Mouse (Mus musculus) forebrain, postnatal 0 days (tissue): Measurements from ENCODE around the gene Pgap2. TPM values are rescaled to one million over a fixed set of nuclear protein-coding genes. Genes with fewer than 3 reads are reported as not detected.

Experiments
- ATAC-seq: fragments of 200-750 bp; cut with Nextera tagmentation; 2 replicates; pipeline ENCODE4 v1.8.0; 2017; ENCODE audit warnings: mild to moderate bottlenecking, moderate library complexity
- DNase-seq: peaks from one replicate; pipeline ENCODE4 v3.0.0-alpha.2; 2015
- H3K27ac ChIP-seq: fragments of 300-500 bp; sonication (generic); 2 replicates; pipeline ENCODE4 v1.5.1; 2014; ENCODE audit warnings: low read depth, mild to moderate bottlenecking, antibody characterized with exemption, low read length, moderate library complexity, mixed read lengths
- H3K27me3 ChIP-seq: fragments of 300-500 bp; sonication (generic); 2 replicates; pipeline ENCODE4 v1.6.1; 2014; ENCODE audit warnings: mild to moderate bottlenecking, low read length, mixed read lengths; ENCODE audit not compliant: insufficient read depth
- H3K36me3 ChIP-seq: fragments of 300-500 bp; sonication (generic); 2 replicates; pipeline ENCODE4 v1.6.1; 2014; ENCODE audit warnings: mild to moderate bottlenecking, moderate library complexity; ENCODE audit not compliant: insufficient read depth
- H3K4me1 ChIP-seq: fragments of 300-500 bp; sonication (generic); 2 replicates; pipeline ENCODE4 v1.6.1; 2014; ENCODE audit warnings: antibody characterized with exemption; ENCODE audit not compliant: insufficient read depth
- H3K4me2 ChIP-seq: fragments of 300-500 bp; sonication (generic); 2 replicates; pipeline ENCODE4 v1.6.1; 2014; ENCODE audit warnings: low read depth, mild to moderate bottlenecking, moderate library complexity
- H3K4me3 ChIP-seq: fragments of 300-500 bp; sonication (generic); 2 replicates; pipeline ENCODE4 v1.5.1; 2014; ENCODE audit warnings: low read depth, low read length, mixed read lengths
- H3K9ac ChIP-seq: fragments of 300-500 bp; sonication (generic); 2 replicates; pipeline ENCODE4 v1.6.1; 2014; ENCODE audit warnings: mild to moderate bottlenecking
- H3K9me3 ChIP-seq: fragments of 300-500 bp; sonication (generic); 2 replicates; pipeline ENCODE4 v1.6.1; 2016; ENCODE audit warnings: low read length
- CTCF ChIP-seq: sonication (generic); IDR thresholded peaks from 2 replicates; pipeline ENCODE4 v1.5.1; 2016; ENCODE audit warnings: antibody characterized with exemption, control low read depth, low read depth
- WGBS: fragments of 180-500 bp; shearing (Covaris S2); extraction: QIAGEN DNeasy Blood & Tissue Kit; methylation state at CpG from one replicate; pipeline ENCODE4 v1.1.7; 2014; 5-methylcytosine and 5-hydroxymethylcytosine counted together
- polyA plus RNA-seq: library from polyadenylated mRNA; unstranded; fragments of >200 nt; fragmentation: Nextera tagmentation; extraction: Ambion mirVana; gene quantifications from 2 replicates; pipeline ENCODE4 v1.2.1, GENCODE M21; 2015
- total RNA-seq: library from RNA; depleted of rRNA; stranded (reverse); fragments of >200 nt; gene quantifications from 2 replicates; pipeline ENCODE4 v1.2.3, GENCODE M21; 2014; rRNA removed

The Pgap2 gene
- 35.9 and 38.2 TPM in 2 replicates for total RNA-seq
- polyA plus RNA-seq = 41.8 and 50.8 TPM in 2 replicates

GRCm38 (mm10) chr7:102209756-102210721 is at the start of gene Pgap2, which contains the start of gene Nup98:
TSS of gene Pgap2 (plus strand) at chr7:102210208.
TSS of gene Nup98 (minus strand) at chr7:102210176.
- peak within 1 kb of the TSS; percentile 91 for H3K27ac ChIP-seq
- 3% methylated on average over 76 of the region's 87 CpGs for WGBS
- ATAC-seq = peak; percentile 97

GRCm38 (mm10) chr7:102170300-102170699 is 39.7 kb upstream of the Pgap2 start:
- H3K36me3 ChIP-seq = peaks cover 17% of the 10 kb centered on the region
- no peak overlapping the region for H3K27ac ChIP-seq
- no peak overlapping the region for H3K9ac ChIP-seq
- H3K4me3 ChIP-seq = no peak overlapping the region
- ATAC-seq = no peak
- no peak overlapping the region for H3K4me2 ChIP-seq
- no peak for DNase-seq
- peak; percentile 13; the same call in 1 of the 2 replicates for TF ChIP-seq CTCF
- H3K27me3 ChIP-seq = no peaks in the 10 kb centered on the region
- H3K4me1 ChIP-seq = no peaks in the 10 kb centered on the region
- H3K9me3 ChIP-seq = no peaks in the 10 kb centered on the region

More at GRCm38 (mm10) chr7:102209756-102210721, at the start of gene Pgap2, which contains the start of gene Nup98:
- peak within 1 kb of the TSS; percentile 84 for H3K9ac ChIP-seq
- no peaks in the 10 kb centered on the region for H3K4me1 ChIP-seq
- peak; percentile 52 for TF ChIP-seq CTCF
- H3K4me2 ChIP-seq = peak within 1 kb of the TSS; percentile 64
- H3K36me3 ChIP-seq = no peaks in the 10 kb centered on the region
- peak; percentile 99 for DNase-seq
- peak within 1 kb of the TSS; percentile 81 for H3K4me3 ChIP-seq
- no peaks in the 10 kb centered on the region for H3K9me3 ChIP-seq
- no peaks in the 10 kb centered on the region for H3K27me3 ChIP-seq

GRCm38 (mm10) chr7:102183849-102184248 is 26.2 kb upstream of the Pgap2 start:
- Histone ChIP-seq H3K36me3 (peaks cover 51% of the 10 kb centered on the region), H3K27me3 (no peaks in the 10 kb centered on the region), H3K9me3 (no peaks in the 10 kb centered on the region), H3K9ac (no peak overlapping the region), H3K4me2 (no peak overlapping the region), H3K4me3 (no peak overlapping the region), H3K27ac (no peak overlapping the region), H3K4me1 (no peaks in the 10 kb centered on the region)
- DNase-seq (no peak), ATAC-seq (no peak)
- TF ChIP-seq CTCF = no peak
- WGBS = 85% methylated on average over 3 of the region's 3 CpGs

GRCm38 (mm10) chr7:102192356-102192755 is 17.7 kb upstream of the Pgap2 start:
- DNase-seq (no peak), ATAC-seq (no peak)
- no peaks in the 10 kb centered on the region for H3K4me1 ChIP-seq
- TF ChIP-seq CTCF = 0 out of 2 replicates have a peak, but pooled peaks have one; percentile 3
- H3K9ac ChIP-seq = no peak overlapping the region
- H3K27ac ChIP-seq = no peak overlapping the region
- H3K36me3 ChIP-seq = peaks cover 54% of the 10 kb centered on the region
- no peaks in the 10 kb centered on the region for H3K9me3 ChIP-seq
- no peaks in the 10 kb centered on the region for H3K27me3 ChIP-seq
- H3K4me3 ChIP-seq = no peak overlapping the region
- H3K4me2 ChIP-seq = no peak overlapping the region
- 98% methylated on average over 1 of the region's 1 CpGs for WGBS

GRCm38 (mm10) chr7:102200576-102200975 is 9.4 kb upstream of the Pgap2 start:
- no peak overlapping the region for H3K4me2 ChIP-seq
- ATAC-seq = no peak
- H3K36me3 ChIP-seq = no peaks in the 10 kb centered on the region
- H3K9me3 ChIP-seq = no peaks in the 10 kb centered on the region
- H3K4me3 ChIP-seq = no peak overlapping the region
- no peak overlapping the region for H3K9ac ChIP-seq
- H3K4me1 ChIP-seq = no peaks in the 10 kb centered on the region
- 85% methylated on average over 3 of the region's 3 CpGs for WGBS
- no peak overlapping the region for H3K27ac ChIP-seq
- no peak for DNase-seq
- H3K27me3 ChIP-seq = no peaks in the 10 kb centered on the region
- TF ChIP-seq CTCF = no peak

- no peak for ATAC-seq
- H3K9ac ChIP-seq = no peak overlapping the region
Measured at GRCm38 (mm10) chr7:102200996-102201785, 8.8 kb upstream of the Pgap2 start.

More at GRCm38 (mm10) chr7:102200996-102201785, 8.8 kb upstream of the Pgap2 start:
- Histone ChIP-seq H3K27me3 (no peaks in the 10 kb centered on the region), H3K27ac (no peak overlapping the region), H3K4me1 (no peaks in the 10 kb centered on the region), H3K36me3 (no peaks in the 10 kb centered on the region), H3K4me3 (no peak overlapping the region), H3K9me3 (no peaks in the 10 kb centered on the region), H3K4me2 (no peak overlapping the region)
- TF ChIP-seq CTCF = no peak
- no peak for DNase-seq
